Mouse (Mus musculus) olfactory bulb, adult 2 months (tissue): Measurements from ENCODE around the gene Tbx2.

Experiments
- CTCF ChIP-seq: fragments of 200-500 bp; IDR thresholded peaks from 2 replicates; pipeline ENCODE4 v1.5.1; 2012; ENCODE audit warnings: low read depth, mild to moderate bottlenecking, low read length, moderate library complexity; ENCODE audit not compliant: insufficient read depth
- POLR2A ChIP-seq: fragments of 200-500 bp; IDR thresholded peaks from 2 replicates; pipeline ENCODE4 v1.6.1; 2012; ENCODE audit warnings: mild to moderate bottlenecking, low read depth, low read length, moderate library complexity; ENCODE audit not compliant: insufficient read depth

- TF ChIP-seq CTCF (no peak), POLR2A (no peak)
Observed at GRCm38 (mm10) chr11:85825823-85826222, 6.5 kb upstream of the Tbx2 start.
